Mouse (Mus musculus) CH12.LX (cell line): Measurements from ENCODE around the gene Tns2. TPM values are rescaled to one million over a fixed set of nuclear protein-coding genes. Genes with fewer than 3 reads are reported as not detected.

Experiments
- DNase-seq: peaks from one replicate; pipeline ENCODE4 v3.0.0-alpha.2; 2013; ENCODE audit errors: extremely low read depth
- H3K27ac ChIP-seq: 2 replicates; pipeline ENCODE4 v1.5.1; 2012; ENCODE audit warnings: low read depth, mild to moderate bottlenecking, control low read depth, moderate library complexity; ENCODE audit not compliant: insufficient read depth
- H3K27me3 ChIP-seq: replicated peaks from 2 replicates; pipeline ENCODE3; 2012; ENCODE audit warnings: inconsistent platforms
- H3K36me3 ChIP-seq, 2 experiments: replicated peaks in 1 of 2; 2 replicates each; pipeline versions ENCODE3 to v1.6.1; 2012; ENCODE audit warnings: inconsistent platforms in 1 of 2, low read length in 1 of 2, mild to moderate bottlenecking in 1 of 2, mixed read lengths in 1 of 2, moderate library complexity in 1 of 2; ENCODE audit not compliant: control insufficient read depth in 1 of 2, insufficient read depth in 1 of 2
- H3K4me1 ChIP-seq, 2 experiments: 2 replicates each; pipeline ENCODE4 v1.6.1; 2012; ENCODE audit warnings: inconsistent platforms in 1 of 2, moderate library complexity in 1 of 2; ENCODE audit not compliant: insufficient read depth in 2 of 2, control insufficient read depth in 1 of 2
- H3K4me2 ChIP-seq: 2 replicates; pipeline ENCODE4 v1.6.1; 2012; ENCODE audit warnings: low read depth, mild to moderate bottlenecking, control low read depth; ENCODE audit not compliant: poor library complexity, insufficient read depth, severe bottlenecking
- H3K4me3 ChIP-seq, 3 experiments: fragments of 150-350 bp in 1 of 3; sonication (generic) in 1 of 3; replicated peaks in 1 of 3; 2 replicates each; pipeline versions ENCODE3 to v1.5.1; 2011 to 2012; ENCODE audit warnings: low read depth in 2 of 3, low read length in 2 of 3, mild to moderate bottlenecking in 2 of 3, moderate library complexity in 2 of 3, control low read depth in 1 of 3, improper control_type of control experiment in 1 of 3, inconsistent platforms in 1 of 3, mixed read lengths in 1 of 3; ENCODE audit not compliant: poor library complexity in 1 of 3
- H3K79me2 ChIP-seq: replicated peaks from 2 replicates; pipeline ENCODE4 v1.6.1; 2012; ENCODE audit warnings: mild to moderate bottlenecking, moderate library complexity; ENCODE audit not compliant: control insufficient read depth, poor library complexity, insufficient read depth, severe bottlenecking; ENCODE audit errors: extremely low read depth
- H3K9ac ChIP-seq: 2 replicates; pipeline ENCODE4 v1.6.1; 2012; ENCODE audit warnings: low read depth, mild to moderate bottlenecking, control low read depth, moderate library complexity; ENCODE audit not compliant: insufficient read depth
- H3K9me3 ChIP-seq: replicated peaks from 2 replicates; pipeline ENCODE3; 2012; ENCODE audit warnings: low read length, inconsistent platforms, mixed read lengths
- CHD2 ChIP-seq: IDR thresholded peaks from 2 replicates; pipeline ENCODE4 v1.6.1; 2011; ENCODE audit warnings: low read length, improper control_type of control experiment
- E2F4 ChIP-seq: IDR thresholded peaks from 2 replicates; pipeline ENCODE4 v1.6.1; 2011; ENCODE audit warnings: low read depth, low read length, improper control_type of control experiment; ENCODE audit not compliant: insufficient replicate concordance
- ELF1 ChIP-seq: IDR thresholded peaks from 2 replicates; pipeline ENCODE4 v1.6.1; 2014; ENCODE audit warnings: low read depth, mild to moderate bottlenecking, inconsistent platforms, low read length, improper control_type of control experiment
- EP300 ChIP-seq: IDR thresholded peaks from 2 replicates; pipeline ENCODE4 v1.6.1; 2011; ENCODE audit warnings: low read length, improper control_type of control experiment
- GABPA ChIP-seq: IDR thresholded peaks from 2 replicates; pipeline ENCODE4 v1.6.1; 2012; ENCODE audit warnings: low read depth, low read length, improper control_type of control experiment, inconsistent platforms; ENCODE audit not compliant: insufficient replicate concordance
- HCFC1 ChIP-seq: IDR thresholded peaks from 2 replicates; pipeline ENCODE4 v1.6.1; 2012; ENCODE audit warnings: low read depth, mild to moderate bottlenecking, inconsistent platforms, low read length, improper control_type of control experiment
- JUND ChIP-seq: conservative IDR thresholded peaks from 2 replicates; pipeline ENCODE4 v1.6.1; 2011; ENCODE audit warnings: low read depth, low read length, improper control_type of control experiment
- KAT2A ChIP-seq: IDR thresholded peaks from 2 replicates; pipeline ENCODE4 v1.6.1; 2012; ENCODE audit warnings: low read length, improper control_type of control experiment, inconsistent platforms; ENCODE audit not compliant: insufficient replicate concordance
- MAFK ChIP-seq: IDR thresholded peaks from 2 replicates; pipeline ENCODE4 v1.6.1; 2011; ENCODE audit warnings: low read length, improper control_type of control experiment; ENCODE audit not compliant: insufficient replicate concordance
- MEF2A ChIP-seq: IDR thresholded peaks from 2 replicates; pipeline ENCODE4 v1.6.1; 2014; ENCODE audit warnings: low read depth, mild to moderate bottlenecking, inconsistent platforms, low read length, improper control_type of control experiment, borderline replicate concordance
- MXI1 ChIP-seq: IDR thresholded peaks from 2 replicates; pipeline ENCODE4 v1.6.1; 2011; ENCODE audit warnings: mild to moderate bottlenecking, low read depth, low read length, improper control_type of control experiment
- MYC ChIP-seq: IDR thresholded peaks from 2 replicates; pipeline ENCODE4 v1.6.1; 2011; ENCODE audit warnings: low read depth, mild to moderate bottlenecking, improper control_type of control experiment, low read length
- NRF1 ChIP-seq: IDR thresholded peaks from 2 replicates; pipeline ENCODE4 v1.6.1; 2014; ENCODE audit warnings: low read depth, mild to moderate bottlenecking, inconsistent platforms, low read length, improper control_type of control experiment, moderate library complexity
- POLR2AphosphoS2 ChIP-seq: IDR thresholded peaks from 2 replicates; pipeline ENCODE4 v1.6.1; 2011; ENCODE audit warnings: low read depth, low read length, improper control_type of control experiment
- RAD21 ChIP-seq: IDR thresholded peaks from 2 replicates; pipeline ENCODE4 v1.6.1; 2011; ENCODE audit warnings: low read depth, mild to moderate bottlenecking, low read length, improper control_type of control experiment, moderate library complexity
- RCOR1 ChIP-seq: conservative IDR thresholded peaks from 2 replicates; pipeline ENCODE4 v1.6.1; 2012; ENCODE audit warnings: low read depth, mild to moderate bottlenecking, inconsistent platforms, low read length, improper control_type of control experiment
- SIN3A ChIP-seq: IDR thresholded peaks from 2 replicates; pipeline ENCODE4 v1.6.1; 2012; ENCODE audit warnings: low read length, improper control_type of control experiment, inconsistent platforms
- TCF12 ChIP-seq: IDR thresholded peaks from 2 replicates; pipeline ENCODE4 v1.6.1; 2014; ENCODE audit warnings: low read depth, mild to moderate bottlenecking, inconsistent platforms, low read length, improper control_type of control experiment
- ZMIZ1 ChIP-seq: IDR thresholded peaks from 2 replicates; pipeline ENCODE4 v1.6.1; 2012; ENCODE audit warnings: low read depth, mild to moderate bottlenecking, inconsistent platforms, low read length, improper control_type of control experiment
- dilution Hi-C: fragments of 300-500 bp; cut with MboI; formaldehyde crosslinking; loops from 2 replicates; pipeline ENCODE4 v1.14.3; 2020; ENCODE audit warnings: low sequenced_read_pairs; ENCODE audit not compliant: extremely low pct_unique_long_range_greater_than_20kb, extremely low pct_ligation_motif_present
- in situ Hi-C: fragments of 300-500 bp; cut with MboI; formaldehyde crosslinking; loops from 3 replicates; pipeline ENCODE4 v1.14.3; 2019; ENCODE audit warnings: low sequenced_read_pairs, low pct_ligation_motif_present, low pct_unique_long_range_greater_than_20kb, mixed read lengths
- polyA plus RNA-seq: library from polyadenylated mRNA; unstranded; fragments of >175 nt; gene quantifications from 2 replicates; pipeline ENCODE4 v1.2.1, GENCODE M21; 2012; ENCODE audit warnings: low read depth; ENCODE audit not compliant: insufficient read length
- total RNA-seq, 2 experiments: library from RNA; depleted of rRNA; stranded (reverse); fragments of 300-350 nt in 1 of 2; fragments of >200 nt in 1 of 2; gene quantifications; 2 replicates each; pipeline ENCODE4 v1.2.3; 2012 to 2014

Tns2 gene
- total and polyA plus RNA-seq, 3 experiments, result 0.13 to 0.34 TPM; not detected in 1

DNA sequence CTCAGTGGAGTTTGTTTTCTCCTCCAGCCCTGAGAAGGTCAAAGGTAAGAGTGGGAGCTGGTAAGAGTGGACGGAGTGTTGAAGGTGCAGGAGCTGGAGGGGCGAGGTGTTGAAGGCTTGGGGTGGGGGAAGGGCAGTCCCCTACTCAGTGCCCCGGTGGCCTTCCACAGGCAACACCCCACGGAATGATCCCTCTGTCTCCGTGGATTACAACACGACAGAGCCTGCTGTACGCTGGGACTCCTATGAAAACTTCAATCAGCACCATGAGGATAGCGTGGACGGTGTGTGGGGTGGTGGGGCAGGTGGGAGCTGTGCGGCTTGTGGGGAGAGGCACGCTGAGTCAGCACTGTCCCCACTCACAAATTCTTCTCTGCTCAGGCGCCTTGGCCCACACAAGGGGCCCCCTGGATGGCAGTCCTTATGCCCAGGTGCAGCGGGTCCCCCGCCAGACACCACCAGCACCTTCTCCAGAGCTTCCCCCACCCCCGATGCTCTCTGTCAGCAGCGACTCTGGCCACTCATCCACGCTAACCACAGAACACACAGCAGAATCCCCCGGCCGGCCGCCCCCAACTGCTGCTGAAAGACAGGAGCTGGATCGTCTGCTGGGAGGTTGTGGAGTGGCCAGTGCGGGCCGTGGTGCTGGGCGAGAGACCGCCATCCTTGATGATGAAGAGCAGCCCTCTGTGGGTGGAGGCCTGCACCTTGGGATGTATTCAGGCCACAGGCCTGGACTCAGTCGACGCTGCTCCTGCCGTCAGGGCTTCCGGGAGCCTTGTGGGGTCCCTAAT lies 10.7 kb downstream of the Tns2 start:
- dilution Hi-C loops (no loop called here), in situ Hi-C loops (no loop called here)
- no peak overlapping the region for H3K27ac ChIP-seq
- TF ChIP-seq MAFK, result peak; percentile 62; the same call in 1 of the 2 replicates
- TF ChIP-seq RAD21, result no peak
- TF ChIP-seq HCFC1, result no peak
- H3K4me2 ChIP-seq, result no peak overlapping the region
- H3K79me2 ChIP-seq, result no peaks in the 10 kb centered on the region
- peaks cover 5 to 15% of the 10 kb centered on the region in 2 experiments for H3K36me3 ChIP-seq
- no peaks in the 10 kb centered on the region for H3K9me3 ChIP-seq
- no peak for DNase-seq
- H3K27me3 ChIP-seq, result peaks cover 25% of the 10 kb centered on the region
- no peak overlapping the region for H3K4me3 ChIP-seq
- peaks cover 18 to 45% of the 10 kb centered on the region in 2 experiments for H3K4me1 ChIP-seq
- no peak overlapping the region for H3K9ac ChIP-seq

DNA sequence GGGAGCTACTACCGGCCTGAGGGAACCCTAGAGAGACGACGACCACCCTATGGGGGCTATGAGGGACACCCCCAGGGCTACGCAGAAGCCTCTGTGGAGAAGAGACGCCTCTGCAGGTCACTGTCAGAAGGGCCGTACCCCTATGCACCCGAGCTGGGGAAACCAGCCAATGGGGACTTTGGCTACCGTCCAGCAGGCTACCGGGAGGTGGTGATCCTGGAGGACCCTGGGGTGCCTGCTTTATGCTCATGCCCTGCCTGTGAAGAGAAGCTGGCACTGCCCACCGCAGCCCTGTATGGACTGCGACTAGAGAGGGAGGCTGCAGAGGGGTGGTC lies 11.2 kb downstream of the Tns2 start:
- H3K4me1 ChIP-seq, result peaks cover 14 to 40% of the 10 kb centered on the region in 2 experiments
- no peak overlapping the region for H3K4me2 ChIP-seq
- peaks cover 20% of the 10 kb centered on the region for H3K27me3 ChIP-seq
- dilution Hi-C loops, result no loop called here
- TF ChIP-seq JUND (no peak), ELF1 (no peak), MYC (no peak), GABPA (no peak), RAD21 (no peak), POLR2AphosphoS2 (no peak), MEF2A (no peak), E2F4 (no peak), SIN3A (no peak), RCOR1 (no peak), KAT2A (no peak), EP300 (no peak), ZMIZ1 (no peak), TCF12 (no peak), NRF1 (no peak), MXI1 (no peak), CHD2 (no peak)
- no peaks in the 10 kb centered on the region for H3K9me3 ChIP-seq
- no peaks in the 10 kb centered on the region for H3K79me2 ChIP-seq
- in situ Hi-C loops, result no loop called here
- peaks cover 9 to 19% of the 10 kb centered on the region in 2 experiments for H3K36me3 ChIP-seq
- H3K9ac ChIP-seq, result no peak overlapping the region
- no peak for DNase-seq
- no peak overlapping the region for H3K27ac ChIP-seq
- no peak overlapping the region for H3K4me3 ChIP-seq
